Mouse (Mus musculus) skeletal muscle tissue, adult 2 months (tissue): ENCODE measurements around the gene Ankrd2.
"Not testable (repeated sequence)": the region's sequence is repeated elsewhere in the genome, so short reads cannot be mapped to it uniquely, and the experiment has no call there.

ENCODE experiments used
- DNase-seq: peaks from one replicate; pipeline ENCODE4 v3.0.0-alpha.2; 2012; ENCODE audit warnings: low read depth, low spot score

Ankrd2 gene

DNA sequence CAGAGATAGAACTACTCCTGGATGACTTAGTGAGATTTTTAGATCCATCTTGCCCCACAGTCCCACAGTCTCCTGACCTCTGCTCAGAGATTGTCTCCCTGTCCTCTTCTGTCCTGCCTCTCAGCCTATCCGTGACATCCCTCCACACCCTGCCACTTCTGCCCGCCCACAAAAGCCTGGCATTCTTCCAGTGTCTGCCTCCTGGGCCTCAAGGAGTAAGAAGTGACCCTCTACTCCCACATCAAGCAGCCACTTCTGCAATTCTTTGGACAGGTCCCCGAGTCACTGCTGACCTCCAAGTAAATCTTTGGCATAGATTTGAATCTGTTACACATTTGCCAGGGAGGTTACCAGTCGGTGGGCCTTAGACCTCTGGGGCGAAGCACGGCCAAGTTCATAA, 18.5 kb downstream of the Ankrd2 start:
- no peak for DNase-seq

- DNase-seq, result peak; percentile 60
Observed at GRCm38 (mm10) chr19:42055881-42056280, 20.1 kb downstream of the Ankrd2 start.

- no peak for DNase-seq
Observed at GRCm38 (mm10) chr19:42056719-42057409, 21.1 kb downstream of the Ankrd2 start.

DNA sequence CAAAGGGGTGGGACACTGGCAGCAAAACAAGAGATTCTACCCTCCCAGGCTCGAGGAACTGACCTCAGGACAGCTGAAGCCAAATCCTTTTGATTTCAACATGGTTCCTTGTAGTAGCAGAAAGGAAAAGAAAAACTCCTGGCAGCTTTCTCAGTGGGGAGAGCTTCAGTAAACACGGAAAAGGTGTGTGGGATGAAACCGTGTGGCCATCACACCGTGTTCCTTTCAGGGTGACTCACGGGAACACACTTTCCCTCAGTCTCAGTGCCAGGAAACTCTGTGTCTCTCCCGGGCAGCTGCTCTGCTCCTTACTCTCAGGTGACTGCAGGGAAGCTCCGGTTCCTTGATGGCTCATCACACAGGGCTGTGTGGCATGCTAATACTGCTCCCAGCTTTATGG, 22.6 kb downstream of the Ankrd2 start:
- no peak for DNase-seq

DNA sequence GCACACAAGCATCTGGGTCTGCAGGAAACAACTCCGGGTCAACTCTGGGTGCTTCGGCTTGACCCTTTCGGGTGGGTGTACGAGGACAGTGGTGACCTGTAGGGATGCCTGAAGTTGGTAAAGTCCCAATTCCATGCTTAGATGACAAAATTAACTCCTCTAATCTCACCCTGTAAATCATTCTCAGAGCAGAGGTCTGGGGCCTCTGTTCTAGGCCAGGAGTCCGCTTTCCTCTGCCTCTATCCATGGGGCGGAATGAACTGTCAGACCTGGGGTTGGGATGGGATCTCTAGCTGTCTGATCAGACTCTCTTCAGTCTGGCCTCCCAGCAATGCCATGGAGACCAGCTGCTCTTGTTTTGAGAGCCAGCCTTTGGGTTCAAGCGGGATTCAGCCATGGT, 25.6 kb downstream of the Ankrd2 start:
- DNase-seq, result no peak

DNA sequence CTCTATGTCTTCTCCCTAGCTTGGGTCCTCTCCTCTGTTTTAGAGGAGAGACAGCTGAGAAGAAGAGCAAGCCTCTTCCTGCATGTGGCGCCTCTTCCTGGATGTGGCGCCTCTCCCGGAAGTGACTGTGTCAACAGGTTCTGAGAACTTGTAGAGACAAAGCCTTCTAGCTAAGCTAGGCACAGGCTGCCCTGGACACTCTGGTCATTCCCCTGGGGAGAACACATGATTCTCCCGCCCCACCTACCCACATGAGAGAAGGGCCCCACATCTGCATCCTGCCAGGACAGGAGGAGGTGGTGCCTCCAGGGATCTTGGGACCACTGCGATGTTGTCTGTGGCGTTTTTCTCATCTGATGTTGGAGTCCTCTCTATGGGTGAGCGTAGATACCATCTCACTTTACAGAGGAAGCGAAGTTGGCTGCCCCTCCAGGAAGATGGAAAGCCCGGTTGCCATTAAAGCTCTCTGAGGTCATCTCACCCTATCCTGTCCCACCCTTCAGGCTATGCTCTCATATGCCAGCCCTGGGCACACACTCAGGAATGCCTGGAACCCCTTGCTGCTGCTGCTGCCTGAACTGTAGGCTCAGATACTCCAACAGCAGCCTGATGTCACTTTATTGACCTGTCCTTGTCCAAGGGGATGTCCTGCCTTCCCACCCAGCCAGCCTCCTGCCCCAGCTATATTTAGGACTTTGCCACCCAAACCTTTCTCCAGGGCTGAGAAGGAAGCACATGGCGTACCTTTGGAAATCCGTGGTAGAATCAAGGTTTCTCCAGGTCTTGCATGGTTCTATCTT, 32.8 kb downstream of the Ankrd2 start:
- DNase-seq, result peak; percentile 55

DNA sequence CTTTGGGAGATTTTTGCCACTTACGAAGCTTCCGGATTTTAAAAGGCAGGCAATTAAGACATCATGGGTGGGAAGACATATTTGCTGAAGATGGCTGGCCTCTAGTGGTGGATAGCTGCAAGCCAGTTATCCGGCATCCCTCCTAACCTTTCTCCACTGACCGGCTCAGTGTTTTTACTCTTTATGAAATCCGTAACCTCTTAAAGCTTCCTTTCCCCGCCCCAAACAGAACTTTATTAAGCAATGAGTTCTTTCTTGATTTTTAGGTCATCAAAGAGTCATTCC, 33.4 kb downstream of the Ankrd2 start:
- peak; percentile 58 for DNase-seq

DNA sequence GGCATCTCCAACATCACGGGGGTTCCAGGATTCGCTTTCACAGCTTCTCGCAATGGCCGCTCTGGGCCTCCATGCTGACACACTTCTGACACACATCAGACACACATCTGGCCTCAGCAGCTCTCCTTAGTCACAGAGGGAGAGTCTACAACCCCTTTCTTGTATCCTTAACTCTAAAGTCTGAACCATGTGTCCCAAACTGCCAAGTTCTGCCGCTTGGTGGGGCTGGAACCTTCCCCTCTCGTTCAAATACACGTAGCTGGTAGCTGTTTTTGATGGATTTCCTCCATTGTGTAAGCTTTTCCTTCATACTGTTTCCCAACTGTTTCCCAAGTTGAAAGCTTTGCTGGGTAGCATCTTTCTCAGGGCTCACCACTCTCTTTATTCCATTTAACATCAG, 35.4 kb downstream of the Ankrd2 start:
- DNase-seq, result no peak

DNA sequence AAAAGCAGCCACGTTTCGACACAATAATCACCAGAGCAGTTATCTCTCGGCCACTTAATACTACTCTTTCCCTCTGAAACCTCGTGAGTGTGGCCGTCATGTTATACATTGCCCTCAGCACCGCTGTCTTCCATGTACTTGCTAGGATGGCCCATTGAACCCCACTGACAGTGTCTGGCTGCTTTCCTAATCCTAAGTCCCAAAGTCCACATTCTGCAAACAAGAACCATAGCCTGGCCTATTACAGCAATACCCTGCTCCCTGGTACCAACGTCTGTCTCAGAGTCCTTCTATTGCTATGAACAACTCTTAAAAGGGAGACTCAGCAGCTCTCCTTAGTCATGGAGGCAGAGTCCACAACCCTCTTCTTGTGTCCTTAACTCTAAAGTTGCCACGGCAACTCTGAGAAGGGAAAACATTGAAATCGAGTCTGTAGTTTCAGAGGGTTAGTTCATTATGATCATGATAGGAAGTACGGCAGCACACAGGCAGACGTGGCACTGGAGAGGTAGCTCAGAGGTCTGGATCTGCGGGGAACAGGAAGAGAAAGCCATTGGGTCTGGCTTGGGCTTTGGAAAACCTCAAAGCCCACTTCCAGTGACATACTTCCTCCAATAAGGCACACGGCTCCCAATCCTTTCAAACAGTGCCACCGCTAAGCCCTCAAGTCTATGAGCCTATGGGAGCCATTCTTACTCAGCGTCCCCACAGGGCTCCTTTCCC, 36.2 kb downstream of the Ankrd2 start:
- DNase-seq, result no peak

GRCm38 (mm10) chr19:42072802-42073201, 37.0 kb downstream of the Ankrd2 start:
- no peak for DNase-seq

- DNase-seq, result no peak
Observed at GRCm38 (mm10) chr19:42075051-42075450, 39.3 kb downstream of the Ankrd2 start.

- no peak for DNase-seq
Observed at GRCm38 (mm10) chr19:42075992-42076391, 40.2 kb downstream of the Ankrd2 start.

GRCm38 (mm10) chr19:42078566-42078965, 42.8 kb downstream of the Ankrd2 start:
- no peak for DNase-seq

DNA sequence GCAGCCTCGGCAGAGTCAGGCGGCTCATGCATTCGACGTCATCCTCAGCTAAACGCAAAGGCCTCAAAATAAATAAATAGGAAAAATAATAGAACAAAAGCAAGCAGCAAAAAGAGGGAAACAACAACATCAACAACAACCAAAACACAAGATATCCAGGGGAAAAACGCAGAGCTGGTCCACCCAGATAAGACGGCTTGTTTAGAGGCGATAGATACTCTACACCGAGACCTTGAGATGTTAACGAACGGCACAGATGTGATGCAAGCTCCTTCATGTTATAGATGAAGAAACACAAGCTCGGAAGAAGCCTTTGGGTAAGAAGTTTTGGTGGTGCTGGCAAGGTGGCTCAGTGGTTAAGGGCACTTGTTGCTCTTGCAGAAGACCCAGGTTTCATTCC, 43.2 kb downstream of the Ankrd2 start:
- DNase-seq, result no peak

DNA sequence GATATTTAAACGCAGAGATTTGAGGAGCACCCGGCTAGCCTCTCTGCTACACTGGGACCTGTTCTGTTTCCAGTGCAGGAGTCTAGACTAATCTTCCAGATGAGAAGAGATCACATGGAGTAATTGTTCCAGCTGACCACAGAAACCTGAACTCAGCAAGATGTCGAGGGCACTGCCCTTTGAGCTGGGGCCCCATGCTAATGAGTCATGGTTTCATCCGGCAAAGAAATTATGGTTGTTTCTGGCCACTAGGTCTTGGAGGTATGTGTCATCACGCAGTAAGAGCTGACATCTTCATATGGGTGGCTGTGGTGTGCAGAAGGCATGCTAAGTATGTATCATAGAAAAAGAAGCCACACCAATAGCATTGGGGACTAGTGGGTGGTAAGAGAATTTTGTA, 44.1 kb downstream of the Ankrd2 start:
- DNase-seq, result no peak

DNA sequence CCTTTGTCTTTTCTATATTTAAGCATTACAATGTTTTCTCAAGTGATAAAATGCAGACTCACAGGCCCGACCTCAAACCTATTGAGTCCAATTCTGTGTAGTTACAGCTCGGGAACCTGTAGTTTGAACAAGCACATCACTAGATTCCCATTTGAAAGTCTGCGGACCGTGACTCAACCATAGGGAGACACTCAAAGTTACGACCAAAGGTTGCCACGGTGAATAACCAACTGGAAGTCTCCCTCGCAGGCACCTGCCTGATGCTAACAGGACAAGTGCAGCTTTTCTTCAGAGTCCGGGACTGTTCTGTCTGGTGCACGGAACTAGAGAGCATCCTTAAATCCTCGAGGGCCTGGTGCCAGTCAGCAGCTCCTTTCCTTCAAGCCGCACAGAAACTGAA, 44.7 kb downstream of the Ankrd2 start:
- DNase-seq, result no peak

DNA sequence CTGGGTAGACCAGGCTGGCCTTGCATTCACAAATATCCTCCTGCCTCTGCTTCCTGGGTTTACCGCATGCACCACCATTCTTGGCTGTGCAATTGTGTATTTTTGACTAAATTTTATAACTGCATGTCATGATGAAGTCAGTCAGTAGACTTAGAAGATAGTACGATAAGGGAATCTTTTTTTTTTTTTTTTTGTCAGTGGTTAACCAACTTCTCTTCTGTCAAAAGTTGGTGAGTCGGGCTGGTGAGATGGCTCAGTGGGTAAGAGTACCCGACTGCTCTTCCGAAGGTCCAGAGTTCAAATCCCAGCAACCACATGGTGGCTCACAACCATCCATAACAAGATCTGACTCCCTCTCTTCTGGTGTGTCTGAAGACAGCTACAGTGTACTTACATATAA, 45.8 kb downstream of the Ankrd2 start:
- not testable (repeated sequence) for DNase-seq

- DNase-seq, result no peak
Observed at GRCm38 (mm10) chr19:42085690-42086089, 49.9 kb downstream of the Ankrd2 start.

DNA sequence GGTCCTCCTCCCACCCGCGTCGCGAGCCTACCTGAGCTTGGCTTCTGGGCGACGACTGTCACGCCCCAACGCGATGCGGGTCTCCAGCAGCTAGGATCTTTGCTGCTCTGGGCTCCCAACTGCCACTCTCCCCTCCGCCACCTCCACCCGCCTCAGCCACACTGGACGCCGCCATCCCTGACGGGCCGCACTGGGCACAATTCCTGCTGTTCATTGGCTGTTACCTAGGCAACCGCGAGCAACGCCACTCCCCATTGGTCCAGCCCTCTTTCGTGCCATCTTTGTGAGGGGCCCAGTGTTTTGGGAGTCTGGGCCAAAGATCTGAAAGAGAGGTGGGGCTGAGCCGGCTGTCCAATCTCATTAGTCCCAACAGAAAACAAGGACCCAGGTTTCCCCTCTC, 50.4 kb downstream of the Ankrd2 start, which contains the start of gene Morn4:
Gene Morn4 (minus strand): TSS at position 192 of the 400 bp plus-strand sequence.
- peak; percentile 57 for DNase-seq

GRCm38 (mm10) chr19:42089103-42089747, 53.4 kb downstream of the Ankrd2 start:
- peak; percentile 74 for DNase-seq

DNA sequence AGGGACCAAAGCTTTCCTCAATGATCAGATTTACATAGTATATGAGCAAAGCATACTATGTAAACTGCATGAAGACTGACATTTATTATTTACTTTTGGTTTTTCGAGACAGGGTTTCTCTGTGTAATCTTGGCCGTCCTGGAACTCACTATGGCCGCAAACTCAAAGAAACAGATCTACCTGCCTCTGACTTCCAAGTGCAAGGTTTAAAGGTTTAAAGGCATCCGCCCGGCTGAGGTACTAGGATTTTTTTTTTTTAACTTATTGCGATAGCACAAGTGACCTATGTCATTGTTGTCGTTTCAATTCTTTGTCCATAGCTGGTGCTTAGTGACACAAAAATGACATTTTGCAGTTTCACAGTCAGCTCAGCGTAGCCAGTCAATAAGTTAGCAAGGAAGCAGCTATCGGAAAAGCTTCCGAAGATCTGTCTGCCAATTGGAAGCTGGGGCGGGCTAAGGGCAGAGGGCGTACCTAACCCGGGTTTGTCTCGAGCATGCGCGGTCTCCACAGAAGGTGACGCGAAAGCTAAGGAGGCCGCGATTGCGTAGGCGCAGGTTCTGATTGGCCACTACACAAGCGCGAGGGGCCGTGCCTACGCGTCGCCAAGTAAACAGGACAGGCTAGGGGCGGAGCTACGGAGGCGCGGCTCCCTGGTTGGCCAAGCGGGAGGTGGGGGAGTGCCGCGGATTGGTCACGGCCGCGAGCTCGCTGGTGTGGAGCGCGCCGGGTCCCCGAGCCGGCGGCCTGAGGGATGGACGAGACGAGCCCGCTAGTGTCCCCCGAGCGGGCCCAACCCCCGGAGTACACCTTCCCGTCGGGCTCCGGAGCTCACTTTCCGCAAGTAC, 54.2 kb downstream of the Ankrd2 start, which contains the start of gene Pi4k2a:
Gene Pi4k2a (plus strand): TSS at position 723 of the 848 bp plus-strand sequence.
- DNase-seq, result peak; percentile 100
